Mouse (Mus musculus) embryonic facial prominence, embryonic 10.5 days (tissue): ENCODE measurements at regions not wholly inside any gene's neighbourhood (a gene's known extent, or its start where the extent isn't known, plus 50 kb on each side); places are given as distances from the start of the nearest gene placed in this dataset.

Experiments
- DNase-seq: peaks from one replicate; pipeline ENCODE4 v3.0.0-alpha.2; 2017; ENCODE audit warnings: low spot score
- H3K27ac ChIP-seq: fragments of 300-500 bp; sonication (generic); replicated peaks from 2 replicates; pipeline ENCODE4 v1.5.1; 2016; ENCODE audit warnings: mild to moderate bottlenecking
- H3K27me3 ChIP-seq: fragments of 300-500 bp; sonication (generic); replicated peaks from 2 replicates; pipeline ENCODE4 v1.6.1; 2016; ENCODE audit warnings: low read depth, mild to moderate bottlenecking; ENCODE audit not compliant: poor library complexity, severe bottlenecking
- H3K36me3 ChIP-seq: fragments of 300-500 bp; sonication (generic); replicated peaks from 2 replicates; pipeline ENCODE4 v1.6.1; 2016; ENCODE audit warnings: mild to moderate bottlenecking, moderate library complexity
- H3K4me1 ChIP-seq: fragments of 300-500 bp; sonication (generic); 2 replicates; pipeline ENCODE4 v1.6.1; 2016
- H3K4me3 ChIP-seq: fragments of 300-500 bp; sonication (generic); 2 replicates; pipeline ENCODE4 v1.5.1; 2016; ENCODE audit warnings: mild to moderate bottlenecking, moderate library complexity
- H3K9me3 ChIP-seq: fragments of 300-500 bp; sonication (generic); 2 replicates; pipeline ENCODE4 v1.6.1; 2016; ENCODE audit warnings: mild to moderate bottlenecking
- WGBS: fragments of 180-500 bp; shearing (Covaris S2); methylation state at CpG from one replicate; pipeline ENCODE4 v1.1.7; 2016; 5-methylcytosine and 5-hydroxymethylcytosine counted together

GRCm38 (mm10) chr15:7591486-7591885, 193.3 kb upstream of the Egflam start:
- no peak overlapping the region for H3K4me3 ChIP-seq
- no peak overlapping the region for H3K27ac ChIP-seq
- no peaks in the 10 kb centered on the region for H3K27me3 ChIP-seq
- H3K4me1 ChIP-seq, result no peaks in the 10 kb centered on the region
- no peaks in the 10 kb centered on the region for H3K36me3 ChIP-seq
- no peak for DNase-seq
- no peaks in the 10 kb centered on the region for H3K9me3 ChIP-seq

DNA sequence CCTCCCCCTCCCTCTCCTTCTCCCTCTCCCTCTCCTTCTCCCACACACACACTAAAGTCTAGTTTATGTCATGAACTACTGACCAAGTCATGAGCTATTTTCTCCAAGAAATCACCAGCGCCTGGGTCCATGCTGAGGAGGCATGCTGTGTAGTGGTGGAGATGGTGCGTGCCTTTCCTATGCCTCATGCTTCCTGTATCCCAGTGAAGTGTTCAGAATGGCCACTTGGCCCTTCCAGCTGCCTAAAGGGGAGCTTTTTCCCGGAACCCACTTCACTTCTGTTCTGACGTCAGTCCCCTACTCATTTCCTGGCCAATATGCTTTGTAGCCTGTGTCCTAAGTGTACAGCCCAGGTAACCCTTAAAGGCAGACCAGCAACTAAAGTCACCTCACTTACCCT, 199.1 kb upstream of the Egflam start:
- H3K36me3 ChIP-seq, result no peaks in the 10 kb centered on the region
- WGBS, result 88% methylated on average over 4 of the region's 4 CpGs

DNA sequence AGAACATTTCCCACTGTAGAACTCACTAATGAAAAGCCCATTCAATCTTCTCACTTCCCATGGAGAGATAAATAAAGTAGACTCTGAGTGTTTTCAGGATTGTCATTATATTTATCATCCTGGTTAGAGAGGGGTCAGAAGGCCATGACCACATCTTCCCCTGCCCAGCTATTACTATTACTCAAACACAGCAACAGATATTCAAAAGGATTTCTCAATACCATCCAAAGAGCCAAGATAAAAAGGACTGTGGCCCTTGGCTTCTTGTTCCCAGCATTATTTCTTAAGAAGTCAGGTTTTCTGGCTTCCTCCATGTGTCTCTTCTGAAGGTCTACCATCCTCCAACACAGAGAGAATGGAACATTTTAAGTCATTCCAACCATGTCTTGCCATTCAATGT, 199.6 kb upstream of the Egflam start:
- Histone ChIP-seq H3K36me3 (no peaks in the 10 kb centered on the region), H3K4me1 (0 out of 2 replicates have a peak, but pooled peaks cover 3% of the 10 kb centered on the region), H3K4me3 (no peak overlapping the region), H3K27me3 (no peaks in the 10 kb centered on the region), H3K27ac (no peak overlapping the region), H3K9me3 (no peaks in the 10 kb centered on the region)
- DNase-seq, result no peak

More for the DNA sequence above, 199.1 kb upstream of the Egflam start:
- Histone ChIP-seq H3K9me3 (no peaks in the 10 kb centered on the region), H3K27me3 (no peaks in the 10 kb centered on the region), H3K27ac (no peak overlapping the region), H3K4me1 (0 out of 2 replicates have a peak, but pooled peaks cover 3% of the 10 kb centered on the region), H3K4me3 (no peak overlapping the region)
- no peak for DNase-seq

- DNase-seq, result no peak
- H3K36me3 ChIP-seq, result no peaks in the 10 kb centered on the region
- 71% methylated on average over 2 of the region's 2 CpGs for WGBS
- H3K9me3 ChIP-seq, result no peaks in the 10 kb centered on the region
- no peak overlapping the region for H3K4me3 ChIP-seq
- 0 out of 2 replicates have a peak, but pooled peaks cover 3% of the 10 kb centered on the region for H3K4me1 ChIP-seq
- no peaks in the 10 kb centered on the region for H3K27me3 ChIP-seq
- H3K27ac ChIP-seq, result no peak overlapping the region
Measured at GRCm38 (mm10) chr15:7601540-7601939, 203.3 kb upstream of the Egflam start.

- 92% methylated on average over 3 of the region's 3 CpGs for WGBS
- Histone ChIP-seq H3K27me3 (no peaks in the 10 kb centered on the region), H3K9me3 (no peaks in the 10 kb centered on the region), H3K4me3 (no peak overlapping the region), H3K36me3 (no peaks in the 10 kb centered on the region), H3K4me1 (0 out of 2 replicates have a peak, but pooled peaks cover 3% of the 10 kb centered on the region), H3K27ac (no peak overlapping the region)
- DNase-seq, result no peak
Measured at GRCm38 (mm10) chr15:7604847-7605246, 205.8 kb upstream of the Gdnf start.

DNA sequence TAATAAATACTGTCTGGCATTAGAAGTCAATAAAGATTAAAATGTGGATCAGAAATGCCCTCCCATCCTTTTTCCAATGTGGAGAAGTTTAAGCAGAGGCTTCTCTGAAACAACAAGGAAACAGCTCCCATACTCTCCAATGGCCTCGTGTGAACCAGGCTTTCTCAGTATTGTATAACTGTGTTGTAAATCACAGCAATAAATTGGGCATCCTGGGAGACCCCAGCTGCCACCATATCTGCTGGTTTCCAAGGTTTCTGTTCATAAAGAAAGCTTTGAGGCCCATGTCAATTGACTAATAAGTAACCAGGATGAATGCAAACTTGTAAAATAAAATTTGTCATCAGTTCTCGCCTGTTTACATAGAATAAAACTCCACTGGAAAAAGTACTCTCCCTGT, 192.7 kb upstream of the Gdnf start:
- no peaks in the 10 kb centered on the region for H3K36me3 ChIP-seq
- no peaks in the 10 kb centered on the region for H3K9me3 ChIP-seq
- WGBS, result 74% methylated on average over 2 of the region's 2 CpGs
- H3K27ac ChIP-seq, result no peak overlapping the region
- no peaks in the 10 kb centered on the region for H3K27me3 ChIP-seq
- peaks cover 2% of the 10 kb centered on the region for H3K4me1 ChIP-seq
- H3K4me3 ChIP-seq, result no peak overlapping the region
- no peak for DNase-seq

DNA sequence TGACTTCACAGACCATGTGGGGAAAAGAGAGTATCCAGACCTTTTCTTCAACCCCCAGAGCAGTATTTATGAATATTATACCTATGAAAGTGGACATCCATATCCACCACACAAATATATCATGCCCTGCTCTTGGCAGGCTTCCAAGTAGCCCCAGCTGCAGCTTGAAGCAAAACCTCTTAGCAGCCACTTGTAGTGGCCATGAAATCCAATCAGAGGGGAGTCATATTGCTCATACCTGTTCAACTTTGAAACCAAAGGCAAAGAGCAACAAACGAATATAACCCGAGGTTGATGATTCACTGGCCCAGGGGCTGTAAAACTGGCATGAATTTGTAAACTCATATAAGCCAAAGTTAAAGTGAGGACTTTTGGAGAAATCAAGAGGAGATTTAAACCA, 187.6 kb upstream of the Gdnf start:
- no peaks in the 10 kb centered on the region for H3K9me3 ChIP-seq
- 87% methylated on average over 2 of the region's 2 CpGs for WGBS
- no peak overlapping the region for H3K4me3 ChIP-seq

DNA sequence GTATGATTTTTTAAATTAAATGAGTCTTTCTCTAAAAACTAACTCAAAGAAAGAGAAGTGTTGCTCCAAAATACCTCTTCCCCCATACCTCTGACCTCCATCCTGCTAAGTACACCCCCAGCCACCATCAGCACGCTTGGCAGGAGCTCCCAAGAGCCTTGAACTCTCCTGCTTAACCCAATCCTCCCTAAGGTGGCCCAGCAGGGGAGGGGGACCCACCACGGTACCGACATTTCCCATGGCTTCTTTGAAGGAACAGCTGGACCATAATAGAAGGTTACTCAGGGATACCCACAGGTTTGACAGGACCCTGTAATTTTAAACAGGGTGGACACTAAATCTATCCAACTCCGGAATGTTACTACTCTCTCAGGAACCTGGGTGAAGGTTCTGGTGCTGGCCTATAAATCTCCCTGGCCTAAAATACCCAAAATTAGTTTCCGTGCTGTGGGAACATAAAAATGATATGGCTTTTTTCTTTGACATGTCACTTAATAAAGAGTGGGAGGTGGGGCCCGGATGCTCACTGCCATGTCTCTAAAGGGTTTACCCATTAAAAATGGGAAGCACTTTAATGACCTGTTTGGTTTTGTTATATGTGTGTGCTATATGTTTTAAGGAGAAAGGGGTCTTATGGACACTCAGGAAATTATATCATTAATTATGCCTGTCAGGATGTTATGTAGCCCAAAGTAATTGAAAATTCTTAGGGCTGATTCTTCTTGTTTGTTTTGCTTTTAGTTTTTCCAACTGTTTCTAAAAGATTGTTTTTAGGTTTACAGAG, 185.8 kb upstream of the Gdnf start:
- DNase-seq, result no peak
- no peaks in the 10 kb centered on the region for H3K36me3 ChIP-seq
- no peaks in the 10 kb centered on the region for H3K27me3 ChIP-seq
- H3K9me3 ChIP-seq, result no peaks in the 10 kb centered on the region
- H3K27ac ChIP-seq, result no peak overlapping the region
- no peak overlapping the region for H3K4me3 ChIP-seq
- H3K4me1 ChIP-seq, result no peaks in the 10 kb centered on the region
- 72% methylated on average over 6 of the region's 6 CpGs for WGBS

More for the DNA sequence above, 187.6 kb upstream of the Gdnf start:
- no peaks in the 10 kb centered on the region for H3K27me3 ChIP-seq
- H3K27ac ChIP-seq, result no peak overlapping the region
- no peak for DNase-seq
- H3K36me3 ChIP-seq, result no peaks in the 10 kb centered on the region
- H3K4me1 ChIP-seq, result no peaks in the 10 kb centered on the region

DNA sequence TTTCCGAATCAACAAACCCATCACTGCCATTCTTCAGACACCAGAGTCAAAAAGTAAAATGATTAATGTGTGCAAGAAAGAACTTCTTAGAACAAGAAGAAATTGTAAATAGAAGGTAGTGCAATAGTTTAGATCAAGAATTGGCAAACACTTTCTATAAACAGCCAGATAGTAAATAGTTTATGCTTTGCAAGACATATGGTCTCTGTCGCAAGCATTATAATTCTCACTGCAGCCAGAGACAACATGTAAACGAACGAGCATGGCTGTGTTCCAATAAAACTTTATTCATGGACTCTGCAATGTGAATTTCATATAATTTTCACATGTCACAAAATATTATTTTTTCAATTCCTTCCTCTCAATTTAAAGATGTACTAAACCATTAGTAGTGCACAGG, 180.8 kb upstream of the Gdnf start:
- Histone ChIP-seq H3K9me3 (no peaks in the 10 kb centered on the region), H3K4me1 (peaks cover 3% of the 10 kb centered on the region), H3K27me3 (no peaks in the 10 kb centered on the region), H3K27ac (no peak overlapping the region), H3K4me3 (no peak overlapping the region), H3K36me3 (no peaks in the 10 kb centered on the region)
- 93% methylated on average over 4 of the region's 4 CpGs for WGBS
- no peak for DNase-seq

- peak overlapping the region; percentile 65 for H3K27ac ChIP-seq
- H3K27me3 ChIP-seq, result no peaks in the 10 kb centered on the region
- H3K36me3 ChIP-seq, result no peaks in the 10 kb centered on the region
- H3K9me3 ChIP-seq, result no peaks in the 10 kb centered on the region
- H3K4me3 ChIP-seq, result no peak overlapping the region
- peak; percentile 20 for DNase-seq
- WGBS, result 55% methylated on average over 8 of the region's 8 CpGs
- peaks cover 16% of the 10 kb centered on the region for H3K4me1 ChIP-seq
Measured at GRCm38 (mm10) chr15:7635234-7635633, 175.4 kb upstream of the Gdnf start.

DNA sequence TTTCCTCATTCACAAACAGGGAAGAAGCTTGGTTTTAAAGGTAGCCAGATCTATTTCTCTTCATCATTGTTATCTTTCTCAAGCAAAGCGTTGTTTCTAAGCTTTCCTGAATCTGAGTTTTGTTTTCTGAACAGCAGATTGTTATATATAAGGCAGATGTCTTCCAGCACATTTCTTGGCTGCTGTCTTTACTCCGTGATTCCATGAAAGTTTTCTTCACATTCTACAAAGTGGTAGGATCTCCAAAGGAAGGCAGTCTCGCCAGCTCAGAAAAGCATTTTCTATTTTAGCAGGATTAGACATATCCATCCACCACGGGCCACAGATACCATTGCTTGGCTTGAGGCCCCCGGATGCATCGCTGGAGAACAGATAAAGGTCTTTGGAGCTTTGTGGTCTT, 171.2 kb upstream of the Gdnf start:
- WGBS, result 82% methylated on average over 6 of the region's 6 CpGs
- Histone ChIP-seq H3K36me3 (no peaks in the 10 kb centered on the region), H3K9me3 (no peaks in the 10 kb centered on the region), H3K27ac (no peak overlapping the region), H3K4me3 (no peak overlapping the region), H3K4me1 (peaks cover 34% of the 10 kb centered on the region), H3K27me3 (no peaks in the 10 kb centered on the region)
- DNase-seq, result no peak

GRCm38 (mm10) chr15:7642075-7642474, 168.6 kb upstream of the Gdnf start:
- Histone ChIP-seq H3K4me3 (no peak overlapping the region), H3K36me3 (no peaks in the 10 kb centered on the region), H3K9me3 (no peaks in the 10 kb centered on the region), H3K27ac (no peak overlapping the region), H3K4me1 (peaks cover 18% of the 10 kb centered on the region), H3K27me3 (no peaks in the 10 kb centered on the region)
- WGBS, result 29% methylated on average over 2 of the region's 2 CpGs
- peak; percentile 24 for DNase-seq

DNA sequence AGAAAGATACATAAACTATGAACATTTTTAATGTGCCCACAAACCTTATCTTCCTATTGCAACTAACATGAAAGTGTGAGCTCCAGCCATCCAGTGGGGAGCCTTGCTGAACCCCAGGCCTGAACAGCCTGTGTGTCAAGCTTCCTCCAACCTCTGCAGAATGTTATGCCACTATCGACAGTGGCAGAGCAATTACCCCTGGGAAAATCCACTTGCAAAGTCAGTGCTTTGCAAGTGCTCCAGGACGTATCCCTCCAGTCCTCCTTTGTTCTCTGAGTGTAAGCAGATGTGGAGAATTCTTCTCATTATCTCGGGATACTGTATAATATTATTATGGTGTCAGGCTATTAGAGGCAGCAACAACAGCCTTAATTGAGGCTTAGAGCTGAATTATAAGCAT, 159.9 kb upstream of the Gdnf start:
- Histone ChIP-seq H3K36me3 (no peaks in the 10 kb centered on the region), H3K9me3 (no peaks in the 10 kb centered on the region), H3K4me1 (peaks cover 13% of the 10 kb centered on the region), H3K4me3 (no peak overlapping the region), H3K27ac (no peak overlapping the region), H3K27me3 (no peaks in the 10 kb centered on the region)
- no peak for DNase-seq
- WGBS, result 32% methylated on average over 3 of the region's 3 CpGs
